Mouse (Mus musculus) myocyte (in vitro differentiated cells): ENCODE measurements around the gene Tanc1.

Source experiments
- MAX ChIP-seq: IDR thresholded peaks from one replicate; pipeline ENCODE4 v1.6.1; 2011; ENCODE audit warnings: low read depth, mild to moderate bottlenecking, control low read depth
- MYOG ChIP-seq, 3 experiments: IDR thresholded peaks; one replicate each; pipeline ENCODE4 v1.6.1; 2011; ENCODE audit warnings: control low read depth in 2 of 3, low read depth in 2 of 3, mild to moderate bottlenecking in 2 of 3; ENCODE audit not compliant: insufficient read length in 2 of 3, control insufficient read depth in 1 of 3, insufficient read depth in 1 of 3

DNA sequence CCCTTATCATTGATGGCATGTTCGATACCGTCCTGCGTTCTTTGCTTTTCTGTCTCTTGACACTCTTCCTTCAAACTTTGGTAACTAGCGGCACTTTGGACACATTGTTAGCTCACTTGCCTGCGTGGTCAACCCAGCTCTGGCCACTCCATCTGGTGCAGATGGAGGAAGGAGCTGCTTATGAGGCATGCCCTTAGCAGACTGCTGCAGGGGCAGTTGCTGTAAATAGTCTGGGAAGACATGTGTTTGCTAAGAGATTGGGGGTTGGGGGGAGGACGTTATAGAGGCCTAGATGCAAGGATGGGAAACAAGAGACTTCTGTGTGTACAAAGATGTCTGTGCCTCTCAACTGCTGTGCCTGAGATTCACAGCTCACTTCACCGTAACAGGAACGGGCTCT lies 100.2 kb downstream of the Tanc1 start:
- no peak for TF ChIP-seq MYOG (IDR thresholded peaks at IDR 0.05; ENCODE audit: control insufficient read depth in 1 of 3, insufficient read depth in 1 of 3, insufficient read length in 2 of 3, low read depth in 2 of 3)
- no peak for TF ChIP-seq MAX
